Mouse (Mus musculus): ENCODE results near the gene Wwc1.

Wwc1 gene

GRCm38 (mm10) chr11:35973135-35973534 lies 7.2 kb downstream of the Wwc1 start:
- in situ Hi-C loops (cut with MboI, MseI), result no loop called here

DNA sequence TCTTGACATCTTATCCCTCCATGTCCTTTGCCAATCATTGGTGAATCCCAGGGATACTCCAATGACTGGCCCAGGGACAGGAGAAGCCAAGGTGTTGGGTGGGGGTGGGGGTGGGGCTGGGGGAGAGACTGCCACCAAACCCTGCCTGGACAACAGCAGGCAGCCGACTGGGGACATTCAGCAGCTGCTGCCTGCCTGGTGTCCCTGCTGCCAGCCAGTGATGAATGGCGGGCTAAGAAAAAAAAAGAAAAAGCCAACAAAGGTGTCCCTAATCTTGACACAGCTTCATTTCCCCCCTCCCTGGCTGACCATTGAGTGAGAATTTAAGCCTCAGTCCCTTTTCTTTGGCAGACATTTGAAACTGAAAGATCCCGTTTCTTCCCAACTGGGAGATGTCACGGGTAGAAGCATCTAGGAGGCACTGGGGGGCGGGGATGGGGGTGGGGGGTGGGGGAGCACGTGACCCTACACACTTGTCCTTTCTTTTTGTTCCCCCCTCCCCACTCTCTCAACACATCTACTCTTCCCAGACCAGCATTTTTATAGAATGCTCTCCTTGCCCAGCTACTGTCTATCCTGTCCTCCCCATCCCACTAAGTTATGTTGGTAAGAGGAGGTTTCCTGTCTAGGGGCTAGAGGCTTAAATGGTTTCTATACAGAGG lies 7.9 kb downstream of the Wwc1 start:
- in situ Hi-C loops (cut with MboI, MseI), result no loop called here

DNA sequence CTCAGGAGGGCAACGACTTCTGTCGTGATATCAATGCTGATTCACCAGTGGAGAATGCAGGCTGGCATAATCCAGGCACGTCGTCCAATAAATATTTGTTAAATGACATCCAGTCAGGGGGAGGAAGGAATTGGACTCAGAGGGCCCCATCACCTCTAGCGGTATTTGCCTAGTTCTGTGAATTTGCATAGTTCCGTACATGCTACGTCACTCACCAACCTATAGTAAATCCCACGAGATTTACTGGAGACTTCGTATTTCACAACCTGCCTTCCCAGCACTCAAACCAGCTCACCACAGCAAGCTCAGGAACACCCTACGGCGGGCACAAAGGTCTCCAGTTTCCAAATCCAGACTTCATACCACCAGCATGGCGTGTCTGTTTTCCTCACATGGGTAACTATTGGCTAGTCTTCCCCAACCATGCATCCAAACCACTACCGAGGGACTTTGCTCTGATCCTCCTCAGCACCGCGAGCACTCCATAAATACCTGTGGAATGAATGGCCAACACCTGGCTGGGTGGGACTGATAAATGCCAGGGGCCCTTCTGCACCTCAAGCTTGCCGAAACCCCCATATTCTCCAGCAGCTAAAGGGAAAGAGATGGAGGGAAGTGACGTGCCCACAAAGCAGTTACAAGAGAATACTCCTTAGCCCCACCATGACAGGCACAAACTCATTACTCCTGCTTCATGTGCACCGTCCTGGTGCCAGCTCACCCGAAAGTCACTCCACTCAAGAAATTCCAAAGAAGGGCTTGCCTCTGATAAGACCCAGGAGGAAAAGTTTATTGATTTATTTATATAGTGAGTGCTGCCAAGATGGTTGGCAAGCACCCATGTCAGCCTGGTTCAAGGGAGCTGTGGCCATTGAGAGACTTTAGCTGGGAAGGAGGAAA lies 9.3 kb downstream of the Wwc1 start:
- in situ Hi-C loops (cut with MboI, MseI), result no loop called here

GRCm38 (mm10) chr11:35968291-35968690 lies 12.0 kb downstream of the Wwc1 start:
- in situ Hi-C loops (cut with MboI, MseI), result no loop called here

DNA sequence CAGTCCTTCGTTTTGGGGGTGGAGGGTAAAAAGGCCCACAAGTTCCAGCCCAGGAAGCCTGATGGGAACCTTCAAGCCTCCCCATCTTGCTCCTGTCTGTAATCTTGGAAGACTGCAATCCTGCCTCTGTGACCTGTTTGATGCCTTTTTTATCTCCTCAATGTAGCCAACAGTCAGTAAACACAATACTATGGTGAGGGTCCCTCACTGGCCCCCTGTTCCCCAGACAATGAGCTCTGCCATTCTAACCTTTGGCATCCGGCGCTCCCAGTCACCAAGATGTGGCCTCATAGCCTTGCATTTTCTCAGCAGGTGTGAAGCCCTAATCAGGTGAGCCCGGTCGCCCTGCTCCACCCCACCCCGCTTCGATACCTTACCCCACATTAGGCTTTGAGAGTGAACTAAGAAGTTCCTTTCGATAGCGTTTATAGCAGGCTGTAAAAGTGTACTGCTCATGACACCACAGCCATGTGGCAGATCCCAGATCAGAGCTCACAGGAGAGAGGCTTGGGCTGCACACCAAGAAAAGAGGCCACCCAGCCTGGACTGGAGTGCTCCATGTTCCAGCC lies 16.3 kb downstream of the Wwc1 start:
- in situ Hi-C loops (cut with MboI, MseI), result no loop called here

- in situ Hi-C loops (cut with MboI, MseI), result no loop called here
Observed at GRCm38 (mm10) chr11:35963554-35963953, 16.8 kb downstream of the Wwc1 start.

GRCm38 (mm10) chr11:35962431-35962830 lies 17.9 kb downstream of the Wwc1 start:
- in situ Hi-C loops (cut with MboI, MseI), result no loop called here

- in situ Hi-C loops (cut with MboI, MseI), result no loop called here
Observed at GRCm38 (mm10) chr11:35959270-35959669, 21.1 kb downstream of the Wwc1 start.

- in situ Hi-C loops (cut with MboI, MseI), result no loop called here
Observed at GRCm38 (mm10) chr11:35955572-35955971, 24.8 kb downstream of the Wwc1 start.

GRCm38 (mm10) chr11:35953179-35953578 lies 27.1 kb downstream of the Wwc1 start:
- in situ Hi-C loops (cut with MboI, MseI), result no loop called here

- in situ Hi-C loops (cut with MboI, MseI), result no loop called here
Observed at GRCm38 (mm10) chr11:35951727-35952065, 28.6 kb downstream of the Wwc1 start.

GRCm38 (mm10) chr11:35951058-35951726 lies 29.1 kb downstream of the Wwc1 start:
- in situ Hi-C loops (cut with MboI, MseI), result no loop called here

DNA sequence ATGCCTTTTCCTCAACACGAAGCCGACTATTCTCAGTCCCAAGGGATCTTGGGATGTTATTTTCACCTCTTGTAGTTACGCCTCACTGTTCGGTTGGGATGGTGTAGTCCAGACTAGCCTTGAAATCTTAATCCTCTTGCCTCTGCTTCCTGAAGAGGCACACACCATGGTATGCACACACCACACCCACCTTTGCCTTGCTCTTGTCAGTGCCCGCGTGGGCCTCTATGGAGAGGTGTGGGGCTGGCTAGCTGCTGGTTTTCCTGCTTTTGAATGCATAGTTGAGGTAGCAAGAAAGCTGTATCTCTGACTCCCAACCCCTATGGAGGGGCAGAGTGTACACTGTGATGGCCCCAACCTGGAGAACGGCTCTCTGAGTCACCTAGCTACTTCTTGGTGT lies 29.9 kb downstream of the Wwc1 start:
- in situ Hi-C loops (cut with MboI, MseI), result no loop called here

- in situ Hi-C loops (cut with MboI, MseI), result no loop called here
Observed at GRCm38 (mm10) chr11:35950011-35950410, 30.3 kb downstream of the Wwc1 start.

GRCm38 (mm10) chr11:35948457-35948881 lies 31.9 kb downstream of the Wwc1 start:
- in situ Hi-C loops (cut with MboI, MseI), result no loop called here

GRCm38 (mm10) chr11:35947944-35948343 lies 32.4 kb downstream of the Wwc1 start:
- in situ Hi-C loops (cut with MboI, MseI), result no loop called here

GRCm38 (mm10) chr11:35945187-35945586 lies 35.1 kb downstream of the Wwc1 start:
- in situ Hi-C loops (cut with MboI, MseI), result no loop called here

GRCm38 (mm10) chr11:35941641-35942040 lies 38.7 kb downstream of the Wwc1 start:
- in situ Hi-C loops (cut with MboI, MseI), result no loop called here

- in situ Hi-C loops (cut with MboI, MseI), result no loop called here
Observed at GRCm38 (mm10) chr11:35941064-35941463, 39.3 kb downstream of the Wwc1 start.

- in situ Hi-C loops (cut with MboI, MseI), result no loop called here
Observed at GRCm38 (mm10) chr11:35938790-35939385, 41.4 kb downstream of the Wwc1 start.

DNA sequence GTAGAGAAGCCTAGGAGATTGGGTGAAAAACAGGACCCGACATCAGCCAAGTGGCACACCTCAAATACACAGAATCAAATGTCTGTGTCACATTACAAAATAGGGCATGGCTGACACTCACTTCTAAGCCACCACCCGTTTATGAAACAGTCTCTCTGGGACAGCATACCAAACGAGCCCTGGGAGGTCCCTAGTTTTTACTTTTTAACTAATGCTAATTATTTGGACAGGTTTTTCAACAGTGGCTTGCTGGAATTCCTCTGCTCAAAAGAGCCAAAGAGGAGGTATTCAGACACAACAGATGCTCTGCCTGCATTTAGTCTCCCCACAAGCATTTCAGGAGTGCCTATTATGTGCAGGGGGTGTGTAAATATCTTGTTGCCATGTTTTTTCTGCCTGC lies 44.7 kb downstream of the Wwc1 start:
- in situ Hi-C loops (cut with MboI, MseI), result no loop called here

GRCm38 (mm10) chr11:35935133-35935532 lies 45.2 kb downstream of the Wwc1 start:
- in situ Hi-C loops (cut with MboI, MseI), result no loop called here

Measured in T-helper 2 cell (primary cell).